Mouse (Mus musculus): ENCODE data around the gene Suco.

DNA sequence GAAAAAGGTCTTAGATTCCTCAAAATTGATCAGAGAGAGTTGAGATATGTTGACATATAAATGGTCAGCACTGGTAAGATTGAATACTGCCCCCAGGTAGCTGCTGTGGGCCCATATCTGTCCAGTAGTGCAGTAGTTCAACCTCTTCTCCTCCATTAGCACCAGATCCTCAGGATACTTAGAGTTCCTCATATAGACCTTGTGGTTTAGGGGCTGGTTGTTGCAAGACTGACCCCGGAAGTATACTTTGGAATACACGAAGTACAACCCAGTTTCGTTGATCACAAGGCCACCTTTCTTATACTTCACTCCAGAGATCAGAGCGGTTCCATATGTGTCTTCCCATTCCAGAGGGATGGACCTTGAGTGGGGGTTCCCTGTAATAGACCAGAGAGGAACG, 94.9 kb downstream of the Suco start:
- TF ChIP-seq CTCF (IDR thresholded peaks at IDR 0.05; ENCODE audit: low read depth) (no peak), EP300 (IDR thresholded peaks at IDR 0.05; ENCODE audit: low read depth) (no peak)
